1 mouse cellular context compared by ENCODE assay signal in the genomic region with DNA sequence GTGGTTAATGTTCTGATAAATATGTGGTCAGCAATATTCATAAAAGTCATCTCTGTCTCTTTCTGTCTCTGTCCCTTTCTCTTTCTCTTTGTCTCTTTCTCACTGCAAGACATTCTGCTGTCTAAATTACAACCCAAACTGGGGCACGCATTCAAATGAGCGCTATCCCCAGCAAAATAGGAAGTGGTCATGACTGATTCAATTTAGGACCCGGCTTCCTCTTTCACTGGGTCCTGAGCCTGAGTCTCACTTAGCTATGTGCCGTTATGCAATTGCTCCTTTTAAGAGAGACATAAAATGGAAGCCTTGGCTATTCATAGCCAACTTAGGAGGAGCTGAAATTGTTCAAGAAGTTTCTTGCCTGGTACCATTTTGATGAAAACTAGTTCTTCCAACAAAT.
A peak's percentile ranks its signal among the peaks of the same experiment; 100 is the strongest.
TF ChIP-seq lines count a peak whose summit lies in the region.

No protein-coding gene starts in this region.

TF ChIP-seq in MEL, 35 proteins besides CTCF, POLR2A, EP300 and RAD21:
- TF ChIP-seq POLR2AphosphoS5 (IDR thresholded peaks at IDR 0.05; ENCODE audit: borderline replicate concordance, low read depth, low read length) (no peak), ELF1 (IDR thresholded peaks at IDR 0.05; ENCODE audit: low read depth, low read length) (0 out of 2 replicates have a peak, but pooled peaks have one; percentile 39), HCFC1 (IDR thresholded peaks at IDR 0.05; ENCODE audit: low read depth, low read length) (0 out of 2 replicates have a peak, but pooled peaks have one; percentile 13), TBP (IDR thresholded peaks at IDR 0.05; ENCODE audit: low read depth, low read length) (0 out of 2 replicates have a peak, but pooled peaks have one; percentile 18), USF1 (IDR thresholded peaks at IDR 0.05; ENCODE audit: low read depth, low read length) (no peak), ZNF384 (IDR thresholded peaks at IDR 0.05; ENCODE audit: low read depth, low read length) (no peak), POLR2AphosphoS2 (IDR thresholded peaks at IDR 0.05; ENCODE audit: low read length) (no peak), SMC3 (IDR thresholded peaks at IDR 0.05; ENCODE audit: low read depth, low read length) (0 out of 2 replicates have a peak, but pooled peaks have one; percentile 2), CHD1 (IDR thresholded peaks at IDR 0.05; ENCODE audit: low read depth, low read length) (no peak)
